Mouse (Mus musculus): Measurements from ENCODE around the gene Zbtb16.

- TF ChIP-seq CTCF (IDR thresholded peaks at IDR 0.05; ENCODE audit: borderline replicate concordance, control insufficient read depth, extremely low read depth, insufficient read depth, low read length, poor library complexity) (no peak), POLR2A (IDR thresholded peaks at IDR 0.05; ENCODE audit: control insufficient read depth, extremely low read depth, insufficient read depth, low read length, poor library complexity) (no peak)
These were observed 102.9 kb downstream of the Zbtb16 start for GRCm38 (mm10) chr9:48733083-48733482.

Measured in thymus, adult 2 months (tissue).